Mouse (Mus musculus) kidney, adult 2 months (tissue): ENCODE results near the gene Nkpd1. TPM values are rescaled to one million over a fixed set of nuclear protein-coding genes. Genes with fewer than 3 reads are reported as not detected.
"Not testable (repeated sequence)": the region's sequence is repeated elsewhere in the genome, so short reads cannot be mapped to it uniquely, and the experiment has no call there.

Experiments used
- DNase-seq: peaks from one replicate; pipeline ENCODE4 v3.0.0; 2021
- H3K27ac ChIP-seq: fragments of 200-500 bp; 2 replicates; pipeline ENCODE4 v1.5.1; 2012; ENCODE audit warnings: low read depth, low read length, control low read depth, inconsistent platforms; ENCODE audit not compliant: insufficient read depth
- H3K27me3 ChIP-seq: fragments of 200-500 bp; replicated peaks from 2 replicates; pipeline ENCODE4 v1.6.1; 2012; ENCODE audit warnings: mild to moderate bottlenecking, moderate library complexity, low read length, inconsistent platforms; ENCODE audit not compliant: control insufficient read depth, insufficient read depth
- H3K36me3 ChIP-seq: fragments of 200-500 bp; 2 replicates; pipeline ENCODE4 v1.6.1; 2012; ENCODE audit warnings: mild to moderate bottlenecking, moderate library complexity, low read length, inconsistent platforms; ENCODE audit not compliant: control insufficient read depth, insufficient read depth
- H3K4me1 ChIP-seq: fragments of 200-500 bp; 2 replicates; pipeline ENCODE4 v1.6.1; 2011; ENCODE audit warnings: low read length; ENCODE audit not compliant: control insufficient read depth, insufficient read depth
- H3K4me3 ChIP-seq: fragments of 200-500 bp; 2 replicates; pipeline ENCODE4 v1.5.1; 2011; ENCODE audit warnings: mild to moderate bottlenecking, low read depth, low read length, control low read depth; ENCODE audit not compliant: insufficient read depth
- CTCF ChIP-seq: fragments of 200-500 bp; conservative IDR thresholded peaks from 2 replicates; pipeline ENCODE4 v1.5.1; 2011; ENCODE audit warnings: low read depth, mild to moderate bottlenecking, control low read depth, low read length, moderate library complexity, mixed read lengths; ENCODE audit not compliant: insufficient read depth, insufficient read length
- POLR2A ChIP-seq: fragments of 200-500 bp; IDR thresholded peaks from one replicate; pipeline ENCODE4 v1.6.1; 2011; ENCODE audit warnings: low read depth, low read length, control low read depth
- WGBS: fragments of 180-500 bp; shearing (Covaris S2); methylation state at CpG from one replicate; pipeline ENCODE4 v1.1.7; 2018; 5-methylcytosine and 5-hydroxymethylcytosine counted together
- polyA plus RNA-seq: library from polyadenylated mRNA; depleted of rRNA; stranded (reverse); fragments of >200 nt; gene quantifications from 2 replicates; pipeline ENCODE4 v1.2.3, GENCODE M21; 2012

Nkpd1 gene
- polyA plus RNA-seq, 1 experiment: 0.16 TPM

GRCm38 (mm10) chr7:19506969-19507611 lies 10.5 kb upstream of the Nkpd1 start:
- Histone ChIP-seq H3K36me3 (no peaks in the 10 kb centered on the region), H3K27me3 (no peaks in the 10 kb centered on the region), H3K4me3 (peak overlapping the region; percentile 79), H3K27ac (0 out of 2 replicates have a peak overlapping the region, but pooled peaks have one; percentile 10), H3K4me1 (0 out of 2 replicates have a peak, but pooled peaks cover 3% of the 10 kb centered on the region)
- DNase-seq: peak; percentile 43
- no peak for TF ChIP-seq POLR2A
- no peak for TF ChIP-seq CTCF
- WGBS: 15% methylated on average over 71 of the region's 71 CpGs

GRCm38 (mm10) chr7:19507612-19507981 lies 10.0 kb upstream of the Nkpd1 start:
- H3K27ac ChIP-seq: no peak overlapping the region
- H3K4me1 ChIP-seq: 0 out of 2 replicates have a peak, but pooled peaks cover 3% of the 10 kb centered on the region
- H3K4me3 ChIP-seq: peak overlapping the region; percentile 79
- H3K36me3 ChIP-seq: no peaks in the 10 kb centered on the region
- TF ChIP-seq CTCF (no peak), POLR2A (no peak)
- no peaks in the 10 kb centered on the region for H3K27me3 ChIP-seq
- no peak for DNase-seq
- 7% methylated on average over 18 of the region's 18 CpGs for WGBS

GRCm38 (mm10) chr7:19508150-19508923 lies 9.3 kb upstream of the Nkpd1 start, which contains the start of the genes Bloc1s3 and Trappc6a:
Gene Bloc1s3 (minus strand): TSS chr7:19508367.
Gene Trappc6a (plus strand): TSS chr7:19508395.
- TF ChIP-seq POLR2A: no peak
- no peak for TF ChIP-seq CTCF
- WGBS: under 1% methylated on average over 56 of the region's 56 CpGs
- DNase-seq: peak; percentile 97

GRCm38 (mm10) chr7:19508924-19509568 lies 8.6 kb upstream of the Nkpd1 start:
- Histone ChIP-seq H3K4me3 (peak overlapping the region; percentile 79), H3K4me1 (0 out of 2 replicates have a peak, but pooled peaks cover 3% of the 10 kb centered on the region), H3K27me3 (no peaks in the 10 kb centered on the region), H3K27ac (0 out of 2 replicates have a peak overlapping the region, but pooled peaks have one; percentile 17), H3K36me3 (no peaks in the 10 kb centered on the region)
- WGBS: 8% methylated on average over 15 of the region's 15 CpGs
- no peak for DNase-seq
- TF ChIP-seq POLR2A: no peak
- TF ChIP-seq CTCF: no peak

More at GRCm38 (mm10) chr7:19508150-19508923, 9.3 kb upstream of the Nkpd1 start, which contains the start of the genes Bloc1s3 and Trappc6a:
- Histone ChIP-seq H3K27me3 (no peaks in the 10 kb centered on the region), H3K36me3 (no peaks in the 10 kb centered on the region), H3K4me3 (peak within 1 kb of the TSS; percentile 79), H3K27ac (peak within 1 kb of the TSS; percentile 54), H3K4me1 (0 out of 2 replicates have a peak, but pooled peaks cover 3% of the 10 kb centered on the region)

- WGBS: 89% methylated on average over 7 of the region's 7 CpGs
- H3K36me3 ChIP-seq: no peaks in the 10 kb centered on the region
- H3K4me3 ChIP-seq: no peak overlapping the region
- 0 out of 2 replicates have a peak, but pooled peaks cover 3% of the 10 kb centered on the region for H3K4me1 ChIP-seq
- DNase-seq: no peak
- TF ChIP-seq POLR2A: no peak
- TF ChIP-seq CTCF: no peak
- no peaks in the 10 kb centered on the region for H3K27me3 ChIP-seq
- H3K27ac ChIP-seq: no peak overlapping the region
These were observed 7.9 kb upstream of the Nkpd1 start for GRCm38 (mm10) chr7:19509786-19510185.

GRCm38 (mm10) chr7:19511934-19512333 lies 5.7 kb upstream of the Nkpd1 start:
- H3K27ac ChIP-seq, H3K27me3 ChIP-seq, H3K36me3 ChIP-seq, DNase-seq, H3K4me3 ChIP-seq, H3K4me1 ChIP-seq: not testable (repeated sequence)
- 74% methylated on average over 7 of the region's 7 CpGs for WGBS
